ENCODE assay signal across 7 mouse cellular contexts in genomic region chr11:60539540-60539939, GRCm38 (mm10). TPM values are rescaled to one million over a fixed set of nuclear protein-coding genes. Genes with fewer than 3 reads are reported as not detected.
A peak's percentile ranks its signal among the peaks of the same experiment; 100 is the strongest.
DNase-seq lines count a peak whose midpoint lies in the region; ATAC-seq and TF ChIP-seq lines count a peak whose summit lies in the region.

No protein-coding gene starts in this region.

- ATAC-seq in lung, embryonic 16.5 days (ENCODE audit: low read depth) = no peak
- ATAC-seq in limb, embryonic 12.5 days (ENCODE audit: insufficient number of reproducible peaks, insufficient read depth, low FRiP score, low TSS enrichment, low read depth) = no peak
- no peak for ATAC-seq in stomach, embryonic 14.5 days (ENCODE audit: insufficient number of reproducible peaks, insufficient read depth, low FRiP score, low read depth)

- H3K27me3 ChIP-seq in lung, embryonic 16.5 days (ENCODE audit: control insufficient read depth, insufficient read depth, low read depth, low read length) = no peaks in the 10 kb centered on the region
- no peaks in the 10 kb centered on the region for H3K27me3 ChIP-seq in limb, embryonic 12.5 days
- no peaks in the 10 kb centered on the region for H3K27me3 ChIP-seq in stomach, embryonic 14.5 days (ENCODE audit: control insufficient read depth, insufficient read depth, low read length)

- peak overlapping the region; percentile 94 for H3K4me2 ChIP-seq in lung, embryonic 16.5 days (ENCODE audit: low read depth, low read length)
- H3K4me2 ChIP-seq in limb, embryonic 12.5 days = peak overlapping the region; percentile 96
- H3K4me2 ChIP-seq in stomach, embryonic 14.5 days (replicated peaks; ENCODE audit: low read depth, low read length) = peak overlapping the region; percentile 98

- no peaks in the 10 kb centered on the region for H3K9me3 ChIP-seq in lung, embryonic 16.5 days (ENCODE audit: control insufficient read depth, low read length)
- H3K9me3 ChIP-seq in limb, embryonic 12.5 days = no peaks in the 10 kb centered on the region
- no peaks in the 10 kb centered on the region for H3K9me3 ChIP-seq in stomach, embryonic 14.5 days (ENCODE audit: control insufficient read depth, low read depth, low read length)

- no peak for TF ChIP-seq POLR2A in embryonic fibroblast, embryonic 13.5 days (IDR thresholded peaks at IDR 0.05; ENCODE audit: low read depth, low read length)

- no peak for DNase-seq in lung, postnatal 25 days (ENCODE audit: low spot score)
- no peak for DNase-seq in left cerebral cortex, adult 11 months (ENCODE audit: low spot score)
- DNase-seq in spleen, postnatal 4 days (ENCODE audit: low spot score in 2 of 2) = no peak

- TF ChIP-seq CTCF in embryonic fibroblast, embryonic 13.5 days (IDR thresholded peaks at IDR 0.05; ENCODE audit: borderline replicate concordance, insufficient read depth, low read length) = no peak

- H3K4me1 ChIP-seq in lung, embryonic 16.5 days (replicated peaks; ENCODE audit: control insufficient read depth, insufficient read depth, low read length) = peaks cover 23% of the 10 kb centered on the region
- H3K4me1 ChIP-seq in embryonic fibroblast, embryonic 13.5 days (ENCODE audit: control insufficient read depth, insufficient read depth, low read length) = peaks cover 10% of the 10 kb centered on the region; the same call in 1 of the 2 replicates
- peaks cover 44% of the 10 kb centered on the region for H3K4me1 ChIP-seq in limb, embryonic 12.5 days (replicated peaks)
- peaks cover 27% of the 10 kb centered on the region for H3K4me1 ChIP-seq in stomach, embryonic 14.5 days (ENCODE audit: control insufficient read depth, insufficient read depth, low read length)

- H3K9ac ChIP-seq in lung, embryonic 16.5 days (ENCODE audit: low read length) = peak overlapping the region; percentile 88
- peak overlapping the region; percentile 95 for H3K9ac ChIP-seq in limb, embryonic 12.5 days (replicated peaks)
- H3K9ac ChIP-seq in stomach, embryonic 14.5 days (replicated peaks; ENCODE audit: low read depth, low read length) = peak overlapping the region; percentile 95

- no peak overlapping the region for H3K27ac ChIP-seq in lung, embryonic 16.5 days (ENCODE audit: low read length)
- no peak overlapping the region for H3K27ac ChIP-seq in embryonic fibroblast, embryonic 13.5 days (ENCODE audit: insufficient read depth, low read length)
- no peak overlapping the region for H3K27ac ChIP-seq in limb, embryonic 12.5 days
- H3K27ac ChIP-seq in stomach, embryonic 14.5 days (ENCODE audit: low read length) = no peak overlapping the region

- H3K4me3 ChIP-seq in lung, embryonic 16.5 days (ENCODE audit: low read length) = peak overlapping the region; percentile 95
- peak overlapping the region; percentile 79 for H3K4me3 ChIP-seq in embryonic fibroblast, embryonic 13.5 days (ENCODE audit: insufficient read depth, low read length)
- H3K4me3 ChIP-seq in limb, embryonic 12.5 days (replicated peaks) = peak overlapping the region; percentile 98
- H3K4me3 ChIP-seq in stomach, embryonic 14.5 days (ENCODE audit: low read depth, low read length) = peak overlapping the region; percentile 99

- WGBS in lung, embryonic 16.5 days = 3% methylated on average over 2 of the region's 2 CpGs
- WGBS in limb, embryonic 12.5 days = 10% methylated on average over 2 of the region's 2 CpGs
- 6% methylated on average over 2 of the region's 2 CpGs for WGBS in stomach, embryonic 14.5 days

- H3K36me3 ChIP-seq in lung, embryonic 16.5 days (ENCODE audit: control insufficient read depth, insufficient read depth, low read length) = peaks cover 5% of the 10 kb centered on the region
- peaks cover 31% of the 10 kb centered on the region for H3K36me3 ChIP-seq in limb, embryonic 12.5 days
- peaks cover 10% of the 10 kb centered on the region for H3K36me3 ChIP-seq in stomach, embryonic 14.5 days (ENCODE audit: control insufficient read depth, insufficient read depth, low read length)

RNA-seq across cellular contexts. Expression of gene Alkbh5, which starts 3.4 kb away (rescaled TPM):
- polyA plus RNA-seq in lung, embryonic 16.5 days (2015; fragmentation: Nextera tagmentation; extraction: Ambion mirVana) = 28.4 and 33.0 TPM in 2 replicates
- 46.4 and 53.5 TPM in 2 replicates for polyA plus RNA-seq in embryonic fibroblast, embryonic 13.5 days (2011; ENCODE audit: insufficient read length, low read depth, missing spikeins)
- polyA plus RNA-seq in limb, embryonic 12.5 days (2016; fragmentation: Nextera tagmentation; extraction: Ambion mirVana) = 31.8 and 40.2 TPM in 2 replicates
- polyA plus RNA-seq in stomach, embryonic 14.5 days (2014; fragmentation: Nextera tagmentation; extraction: Ambion mirVana) = 35.1 and 35.3 TPM in 2 replicates
